Mouse (Mus musculus): ENCODE data around the gene Gbp2. TPM values are rescaled to one million over a fixed set of nuclear protein-coding genes. Genes with fewer than 3 reads are reported as not detected.

Gbp2 gene
- 0.19 and 0.35 TPM in 2 replicates for polyA plus RNA-seq (2014; fragmentation: Nextera tagmentation; extraction: Ambion mirVana)

DNA sequence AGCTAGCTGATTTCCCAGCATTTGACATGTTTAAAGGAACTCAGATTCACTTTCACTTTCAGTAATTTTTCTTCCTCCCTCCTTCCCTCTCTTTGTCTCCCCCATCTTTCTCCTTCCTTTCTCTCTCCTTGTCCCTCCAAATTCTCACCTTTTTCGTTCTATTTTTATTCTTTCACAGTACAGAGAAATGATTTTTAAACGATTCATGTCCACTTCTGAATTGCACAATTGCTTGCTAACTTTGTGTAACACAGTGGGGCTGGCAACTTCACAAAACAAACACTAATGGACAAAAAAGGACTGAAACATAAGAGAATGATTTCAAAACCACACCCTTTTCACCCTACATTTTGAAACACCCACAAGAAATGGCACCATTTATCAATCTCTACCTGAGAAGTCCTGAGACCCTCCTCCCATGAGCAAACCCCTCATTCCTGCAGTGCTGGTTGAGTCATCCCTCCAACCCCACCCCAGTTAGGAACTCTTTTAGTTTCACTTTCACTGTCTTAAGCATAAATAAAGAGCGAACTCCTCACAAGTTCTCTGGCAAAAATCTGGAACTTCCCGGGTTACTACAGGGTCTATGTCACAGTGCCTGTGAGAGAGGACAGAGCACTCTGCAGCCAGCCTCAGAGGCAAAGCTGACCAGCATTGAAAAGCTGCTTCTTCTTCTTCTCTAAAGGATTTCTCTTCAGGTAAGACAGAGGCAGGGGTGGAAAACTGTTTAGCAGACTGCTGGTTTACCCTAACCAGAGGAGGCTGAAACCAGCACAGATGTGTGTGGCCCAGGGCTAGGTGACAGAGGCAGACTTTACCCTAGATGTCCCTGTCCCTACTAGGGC, at the start of gene Gbp2:
Gene Gbp2 (plus strand): TSS at position 492 of the 845 bp plus-strand sequence.
- Histone ChIP-seq H3K27me3 (ENCODE audit: control insufficient read depth, insufficient read depth, low read length) (no peaks in the 10 kb centered on the region), H3K4me1 (replicated peaks; ENCODE audit: control insufficient read depth, insufficient read depth, low read length) (no peaks in the 10 kb centered on the region), H3K27ac (ENCODE audit: low read depth, low read length) (no peak within 1 kb of the TSS), H3K36me3 (ENCODE audit: control insufficient read depth, insufficient read depth, low read length) (no peaks in the 10 kb centered on the region), H3K9ac (ENCODE audit: low read depth, low read length) (no peak within 1 kb of the TSS), H3K4me2 (replicated peaks; ENCODE audit: low read depth, low read length) (no peak within 1 kb of the TSS), H3K9me3 (ENCODE audit: control insufficient read depth, low read length) (no peaks in the 10 kb centered on the region), H3K4me3 (ENCODE audit: low read depth, low read length) (no peak within 1 kb of the TSS)
- no peak for ATAC-seq (ENCODE audit: low FRiP score)
- 79% methylated on average over 4 of the region's 4 CpGs for WGBS
- DNase-seq (ENCODE audit: low spot score), result no peak

DNA sequence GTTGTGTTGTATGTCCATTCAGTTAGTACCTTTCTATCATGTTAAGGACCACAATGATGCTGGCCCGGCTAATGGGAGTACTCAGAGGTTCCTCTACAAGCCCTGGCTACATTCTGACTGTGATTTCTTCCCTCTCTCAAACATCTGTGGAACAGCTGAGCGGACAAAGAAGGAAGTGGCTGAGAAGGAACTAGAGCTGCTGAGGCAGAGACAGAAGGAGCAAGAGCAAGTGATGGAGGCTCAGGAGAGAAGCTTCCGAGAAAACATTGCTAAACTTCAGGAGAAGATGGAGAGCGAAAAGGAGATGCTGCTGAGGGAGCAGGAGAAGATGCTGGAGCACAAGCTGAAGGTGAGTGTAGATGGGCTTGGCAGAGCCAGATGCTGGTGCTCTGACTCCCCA, 49.7 kb upstream of the Gbp2 start:
- no peaks in the 10 kb centered on the region for H3K9me3 ChIP-seq (ENCODE audit: control insufficient read depth, low read length)
- ATAC-seq (ENCODE audit: low FRiP score) (no peak), DNase-seq (ENCODE audit: low spot score) (no peak)
- H3K27ac ChIP-seq (ENCODE audit: low read depth, low read length), result no peak overlapping the region
- H3K4me1 ChIP-seq (replicated peaks; ENCODE audit: control insufficient read depth, insufficient read depth, low read length), result no peaks in the 10 kb centered on the region
- H3K27me3 ChIP-seq (ENCODE audit: control insufficient read depth, insufficient read depth, low read length), result no peaks in the 10 kb centered on the region
- WGBS, result 86% methylated on average over 4 of the region's 4 CpGs
- no peak overlapping the region for H3K4me3 ChIP-seq (ENCODE audit: low read depth, low read length)
- H3K4me2 ChIP-seq (replicated peaks; ENCODE audit: low read depth, low read length), result no peak overlapping the region
- H3K36me3 ChIP-seq (ENCODE audit: control insufficient read depth, insufficient read depth, low read length), result no peaks in the 10 kb centered on the region
- no peak overlapping the region for H3K9ac ChIP-seq (ENCODE audit: low read depth, low read length)

DNA sequence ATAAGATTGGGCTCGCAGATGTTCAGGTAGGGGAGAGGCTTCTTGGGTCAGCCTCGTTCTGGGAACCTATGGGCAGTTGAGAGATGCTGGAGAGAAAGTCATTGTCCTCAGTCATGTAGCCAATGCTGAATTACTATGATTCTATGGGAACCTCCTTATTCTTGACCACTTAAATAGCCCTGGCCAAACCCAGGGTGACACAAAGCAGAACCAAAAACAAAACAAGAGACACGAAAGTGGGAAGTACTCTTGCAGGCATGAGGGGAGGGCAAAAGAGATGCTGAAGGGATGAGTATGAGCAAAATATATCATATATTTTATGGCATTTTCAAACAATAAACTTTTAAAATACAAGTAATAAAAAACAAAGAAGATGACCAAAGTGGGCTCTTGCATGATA, 43.3 kb upstream of the Gbp2 start:
- Histone ChIP-seq H3K4me2 (replicated peaks; ENCODE audit: low read depth, low read length) (no peak overlapping the region), H3K36me3 (ENCODE audit: control insufficient read depth, insufficient read depth, low read length) (no peaks in the 10 kb centered on the region), H3K9me3 (ENCODE audit: control insufficient read depth, low read length) (no peaks in the 10 kb centered on the region), H3K9ac (ENCODE audit: low read depth, low read length) (no peak overlapping the region), H3K4me1 (replicated peaks; ENCODE audit: control insufficient read depth, insufficient read depth, low read length) (no peaks in the 10 kb centered on the region), H3K27ac (ENCODE audit: low read depth, low read length) (no peak overlapping the region), H3K4me3 (ENCODE audit: low read depth, low read length) (no peak overlapping the region), H3K27me3 (ENCODE audit: control insufficient read depth, insufficient read depth, low read length) (no peaks in the 10 kb centered on the region)
- DNase-seq (ENCODE audit: low spot score) (no peak), ATAC-seq (ENCODE audit: low FRiP score) (no peak)
- WGBS, result 85% methylated on average over 3 of the region's 3 CpGs

DNA sequence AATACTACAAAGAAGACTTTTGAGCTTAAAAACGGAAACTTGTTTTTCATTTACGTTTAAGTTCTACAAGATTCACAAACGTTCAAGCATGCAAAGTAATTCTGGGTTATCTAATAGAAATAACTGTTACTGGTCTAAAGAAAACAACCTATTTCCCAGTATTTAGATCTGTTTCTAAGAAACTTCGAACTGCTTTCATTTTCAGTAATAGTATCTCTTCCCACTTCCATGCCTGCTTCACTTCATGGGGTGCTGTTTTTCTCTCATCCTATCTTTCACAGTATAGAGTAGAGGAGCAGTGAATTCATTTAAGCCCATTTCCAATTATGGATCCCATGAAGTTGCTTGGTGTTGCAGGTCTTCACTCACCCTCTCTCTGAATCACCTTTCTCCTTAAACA, 42.1 kb upstream of the Gbp2 start:
- H3K27me3 ChIP-seq (ENCODE audit: control insufficient read depth, insufficient read depth, low read length), result no peaks in the 10 kb centered on the region
- WGBS, result 89% methylated on average over 4 of the region's 4 CpGs

DNA sequence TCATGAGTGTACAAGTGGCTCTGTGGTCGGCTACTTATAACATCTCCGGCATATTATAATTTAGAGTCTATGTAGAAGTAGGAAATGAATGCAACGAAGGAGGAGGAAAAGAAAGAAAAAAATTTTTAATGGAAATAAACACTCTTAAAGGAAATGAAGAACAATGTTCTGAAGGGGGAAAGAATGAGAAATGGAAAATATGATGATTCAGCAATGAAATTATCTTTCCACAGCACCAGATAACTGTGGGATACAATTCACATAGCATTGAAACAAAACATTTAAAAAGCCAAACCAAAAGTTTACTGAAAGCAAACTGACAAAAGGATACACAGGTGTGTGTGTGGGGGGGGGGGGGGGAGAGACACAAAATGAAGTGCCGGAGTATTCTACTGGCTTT, 37.3 kb upstream of the Gbp2 start:
- H3K27me3 ChIP-seq (ENCODE audit: control insufficient read depth, insufficient read depth, low read length), result no peaks in the 10 kb centered on the region
- no peak overlapping the region for H3K27ac ChIP-seq (ENCODE audit: low read depth, low read length)

More for the DNA sequence above, 42.1 kb upstream of the Gbp2 start:
- H3K4me2 ChIP-seq (replicated peaks; ENCODE audit: low read depth, low read length), result no peak overlapping the region
- H3K36me3 ChIP-seq (ENCODE audit: control insufficient read depth, insufficient read depth, low read length), result no peaks in the 10 kb centered on the region
- no peak overlapping the region for H3K9ac ChIP-seq (ENCODE audit: low read depth, low read length)
- DNase-seq (ENCODE audit: low spot score) (no peak), ATAC-seq (ENCODE audit: low FRiP score) (no peak)
- no peaks in the 10 kb centered on the region for H3K9me3 ChIP-seq (ENCODE audit: control insufficient read depth, low read length)
- no peak overlapping the region for H3K27ac ChIP-seq (ENCODE audit: low read depth, low read length)
- H3K4me1 ChIP-seq (replicated peaks; ENCODE audit: control insufficient read depth, insufficient read depth, low read length), result no peaks in the 10 kb centered on the region
- H3K4me3 ChIP-seq (ENCODE audit: low read depth, low read length), result no peak overlapping the region

DNA sequence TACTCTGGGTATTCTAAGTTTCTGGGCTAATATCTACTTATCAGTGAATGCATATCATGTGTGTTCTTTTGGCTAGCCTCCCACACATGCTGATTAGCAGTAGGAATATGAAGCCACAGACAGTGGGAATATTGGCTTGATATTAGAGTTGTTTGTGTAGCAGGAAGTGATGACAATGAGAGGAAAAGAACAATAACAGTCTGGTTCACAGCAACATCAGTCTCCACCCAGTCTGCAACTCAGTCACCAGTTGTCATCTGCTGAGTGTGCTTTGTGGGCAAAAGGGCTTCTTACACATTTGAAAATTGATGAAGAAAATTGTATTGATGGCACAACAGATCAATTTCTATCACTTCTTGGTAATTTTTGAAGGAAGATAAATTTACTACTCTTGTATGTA, 33.0 kb upstream of the Gbp2 start:
- no peak for DNase-seq (ENCODE audit: low spot score)
- H3K27me3 ChIP-seq (ENCODE audit: control insufficient read depth, insufficient read depth, low read length), result no peaks in the 10 kb centered on the region
- H3K4me1 ChIP-seq (replicated peaks; ENCODE audit: control insufficient read depth, insufficient read depth, low read length), result no peaks in the 10 kb centered on the region
- H3K9ac ChIP-seq (ENCODE audit: low read depth, low read length), result no peak overlapping the region
- H3K4me2 ChIP-seq (replicated peaks; ENCODE audit: low read depth, low read length), result no peak overlapping the region
- H3K27ac ChIP-seq (ENCODE audit: low read depth, low read length), result no peak overlapping the region
- H3K36me3 ChIP-seq (ENCODE audit: control insufficient read depth, insufficient read depth, low read length), result no peaks in the 10 kb centered on the region
- no peak for ATAC-seq (ENCODE audit: low FRiP score)
- H3K9me3 ChIP-seq (ENCODE audit: control insufficient read depth, low read length), result no peaks in the 10 kb centered on the region
- no peak overlapping the region for H3K4me3 ChIP-seq (ENCODE audit: low read depth, low read length)

More for the DNA sequence above, 37.3 kb upstream of the Gbp2 start:
- DNase-seq (ENCODE audit: low spot score), result no peak
- WGBS, result 88% methylated on average over 4 of the region's 4 CpGs
- no peaks in the 10 kb centered on the region for H3K4me1 ChIP-seq (replicated peaks; ENCODE audit: control insufficient read depth, insufficient read depth, low read length)
- no peak overlapping the region for H3K4me2 ChIP-seq (replicated peaks; ENCODE audit: low read depth, low read length)
- H3K9me3 ChIP-seq (ENCODE audit: control insufficient read depth, low read length), result no peaks in the 10 kb centered on the region
- no peaks in the 10 kb centered on the region for H3K36me3 ChIP-seq (ENCODE audit: control insufficient read depth, insufficient read depth, low read length)
- no peak overlapping the region for H3K4me3 ChIP-seq (ENCODE audit: low read depth, low read length)
- H3K9ac ChIP-seq (ENCODE audit: low read depth, low read length), result no peak overlapping the region
- ATAC-seq (ENCODE audit: low FRiP score), result no peak

DNA sequence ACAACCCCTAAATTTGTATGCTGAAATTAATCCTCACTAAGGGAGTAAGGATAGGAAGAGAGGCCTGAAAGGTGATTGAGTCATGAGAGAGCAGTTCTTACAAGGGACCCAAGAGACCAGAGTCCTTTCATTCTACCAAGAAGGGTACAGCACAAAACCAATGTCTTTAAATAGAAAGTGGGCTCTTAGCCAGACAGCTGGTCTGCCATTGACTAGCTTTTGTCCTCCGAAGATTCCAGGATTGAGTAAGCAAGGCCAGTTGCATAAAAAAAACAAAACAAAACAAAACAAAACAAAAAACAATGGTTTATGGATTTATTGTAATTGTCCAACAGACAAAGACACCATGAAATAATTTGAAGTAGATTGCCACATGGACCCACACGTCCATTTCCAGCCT, 31.5 kb upstream of the Gbp2 start:
- no peak for ATAC-seq (ENCODE audit: low FRiP score)
- H3K27me3 ChIP-seq (ENCODE audit: control insufficient read depth, insufficient read depth, low read length), result no peaks in the 10 kb centered on the region
- H3K9me3 ChIP-seq (ENCODE audit: control insufficient read depth, low read length), result no peaks in the 10 kb centered on the region
- no peak overlapping the region for H3K4me2 ChIP-seq (replicated peaks; ENCODE audit: low read depth, low read length)
- H3K36me3 ChIP-seq (ENCODE audit: control insufficient read depth, insufficient read depth, low read length), result no peaks in the 10 kb centered on the region
- WGBS, result 86% methylated on average over 2 of the region's 2 CpGs
- H3K4me1 ChIP-seq (replicated peaks; ENCODE audit: control insufficient read depth, insufficient read depth, low read length), result no peaks in the 10 kb centered on the region
- H3K27ac ChIP-seq (ENCODE audit: low read depth, low read length), result no peak overlapping the region
- DNase-seq (ENCODE audit: low spot score), result no peak
- H3K9ac ChIP-seq (ENCODE audit: low read depth, low read length), result no peak overlapping the region
- H3K4me3 ChIP-seq (ENCODE audit: low read depth, low read length), result no peak overlapping the region

DNA sequence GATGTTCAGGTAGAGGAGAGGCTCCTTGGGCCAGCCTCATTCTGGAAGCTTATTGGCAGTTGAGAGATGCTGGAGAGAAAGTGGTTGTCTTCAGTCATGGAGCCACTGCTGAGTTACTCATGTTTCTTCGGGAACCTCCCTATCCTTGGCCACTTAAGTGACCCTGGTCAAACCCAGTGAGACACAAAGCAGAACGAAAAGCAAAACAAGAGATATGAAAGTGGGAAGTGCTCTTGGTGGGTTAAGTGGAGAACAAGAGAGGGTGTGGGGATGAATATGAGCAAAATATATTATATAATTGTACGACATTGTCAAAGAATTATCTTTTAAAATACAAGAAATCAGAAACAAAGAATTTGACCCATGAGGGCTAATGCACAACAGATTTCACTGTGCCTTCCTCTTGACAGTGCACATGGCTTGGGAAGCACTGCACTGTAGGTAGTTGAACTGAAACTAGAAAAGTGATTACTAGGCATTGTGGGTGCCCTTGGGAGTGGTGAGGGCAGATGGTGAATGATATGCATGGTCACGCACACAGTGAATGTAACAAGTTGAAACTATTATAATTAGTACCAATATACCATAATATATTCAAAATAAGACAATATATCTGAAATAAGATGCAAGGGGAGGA, 29.9 kb upstream of the Gbp2 start:
- H3K4me2 ChIP-seq (replicated peaks; ENCODE audit: low read depth, low read length), result no peak overlapping the region
- H3K36me3 ChIP-seq (ENCODE audit: control insufficient read depth, insufficient read depth, low read length), result no peaks in the 10 kb centered on the region
- no peak overlapping the region for H3K9ac ChIP-seq (ENCODE audit: low read depth, low read length)
- H3K4me1 ChIP-seq (replicated peaks; ENCODE audit: control insufficient read depth, insufficient read depth, low read length), result no peaks in the 10 kb centered on the region
- WGBS, result 87% methylated on average over 4 of the region's 4 CpGs
- no peak overlapping the region for H3K4me3 ChIP-seq (ENCODE audit: low read depth, low read length)
- ATAC-seq (ENCODE audit: low FRiP score) (no peak), DNase-seq (ENCODE audit: low spot score) (no peak)
- H3K9me3 ChIP-seq (ENCODE audit: control insufficient read depth, low read length), result no peaks in the 10 kb centered on the region
- H3K27me3 ChIP-seq (ENCODE audit: control insufficient read depth, insufficient read depth, low read length), result no peaks in the 10 kb centered on the region
- H3K27ac ChIP-seq (ENCODE audit: low read depth, low read length), result no peak overlapping the region

DNA sequence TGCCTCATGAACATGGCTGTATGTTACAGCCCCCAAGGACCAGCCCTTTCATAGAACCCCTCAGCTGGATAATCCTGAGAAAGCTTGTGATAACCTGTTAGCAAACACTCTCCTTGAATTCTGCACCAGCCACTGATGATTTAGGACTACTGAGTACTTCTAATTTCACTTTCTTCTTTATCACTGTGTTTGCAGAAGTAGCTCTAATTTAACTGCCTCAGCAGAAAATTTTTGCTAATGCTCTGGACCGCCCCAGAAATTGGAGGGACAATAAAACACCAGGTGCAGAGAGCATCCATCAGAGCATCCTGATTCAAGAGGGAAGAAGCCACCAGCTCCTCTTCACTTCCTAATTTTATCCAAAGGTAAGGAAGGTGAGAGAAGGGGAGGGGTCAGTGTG, 25.9 kb upstream of the Gbp2 start, which contains the start of gene Gbp2b:
Gene Gbp2b (plus strand): TSS at position 301 of the 400 bp plus-strand sequence.
- no peak within 1 kb of the TSS for H3K4me2 ChIP-seq (replicated peaks; ENCODE audit: low read depth, low read length)
- H3K27ac ChIP-seq (ENCODE audit: low read depth, low read length), result no peak within 1 kb of the TSS
- 88% methylated on average over 1 of the region's 1 CpGs for WGBS
- H3K4me1 ChIP-seq (replicated peaks; ENCODE audit: control insufficient read depth, insufficient read depth, low read length), result no peaks in the 10 kb centered on the region
- no peaks in the 10 kb centered on the region for H3K9me3 ChIP-seq (ENCODE audit: control insufficient read depth, low read length)
- ATAC-seq (ENCODE audit: low FRiP score) (no peak), DNase-seq (ENCODE audit: low spot score) (no peak)
- H3K27me3 ChIP-seq (ENCODE audit: control insufficient read depth, insufficient read depth, low read length), result no peaks in the 10 kb centered on the region
- H3K36me3 ChIP-seq (ENCODE audit: control insufficient read depth, insufficient read depth, low read length), result no peaks in the 10 kb centered on the region
- H3K9ac ChIP-seq (ENCODE audit: low read depth, low read length), result no peak within 1 kb of the TSS
- H3K4me3 ChIP-seq (ENCODE audit: low read depth, low read length), result no peak within 1 kb of the TSS
